Mouse (Mus musculus): Measurements from ENCODE around the gene Pold2. TPM values are rescaled to one million over a fixed set of nuclear protein-coding genes. Genes with fewer than 3 reads are reported as not detected.

Gene Pold2
- polyA plus RNA-seq, 1 experiment from 2014 or later: 27.0 TPM

DNA sequence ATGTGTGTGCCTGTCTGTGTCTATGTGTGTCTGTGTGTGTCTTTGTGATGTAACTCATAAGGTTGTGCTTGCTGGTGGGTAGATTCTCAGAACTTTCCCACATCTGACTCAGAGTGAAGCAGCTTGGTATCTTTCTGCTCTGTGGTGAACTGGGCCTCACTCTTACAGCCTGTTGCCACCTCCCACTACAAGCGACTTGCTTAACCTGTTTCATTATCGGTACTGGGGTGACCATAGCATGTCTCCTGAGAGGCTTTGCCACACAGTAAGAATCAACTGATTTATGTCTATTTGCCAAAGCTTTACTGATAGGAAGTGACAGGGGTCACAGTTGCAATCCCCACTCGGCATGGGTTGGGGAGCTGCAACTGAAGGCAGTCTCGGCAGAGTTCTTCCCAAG, 30.6 kb upstream of the Pold2 start:
- H3K4me1 ChIP-seq (ENCODE audit: insufficient read depth): peaks cover 7% of the 10 kb centered on the region; the same call in 1 of the 2 replicates
- H3K9me3 ChIP-seq (ENCODE audit: low read length): no peaks in the 10 kb centered on the region
- ATAC-seq: no peak
- H3K27ac ChIP-seq (ENCODE audit: low read depth): no peak overlapping the region
- H3K27me3 ChIP-seq (ENCODE audit: insufficient read depth, low read length): no peaks in the 10 kb centered on the region
- TF ChIP-seq EP300 (IDR thresholded peaks at IDR 0.05; ENCODE audit: low read depth) (no peak), CTCF (IDR thresholded peaks at IDR 0.05; ENCODE audit: low read depth) (no peak)
- H3K4me3 ChIP-seq (ENCODE audit: low read depth, low read length): no peak overlapping the region
- H3K9ac ChIP-seq (replicated peaks): no peak overlapping the region
- no peak overlapping the region for H3K4me2 ChIP-seq (ENCODE audit: low read depth, low read length)
- DNase-seq: no peak
- WGBS (ENCODE audit: insufficient replicate concordance): 66% methylated on average over 4 of the region's 4 CpGs
- peaks cover 8% of the 10 kb centered on the region; the same call in 1 of the 2 replicates for H3K36me3 ChIP-seq (replicated peaks; ENCODE audit: insufficient read depth, low read length)

DNA sequence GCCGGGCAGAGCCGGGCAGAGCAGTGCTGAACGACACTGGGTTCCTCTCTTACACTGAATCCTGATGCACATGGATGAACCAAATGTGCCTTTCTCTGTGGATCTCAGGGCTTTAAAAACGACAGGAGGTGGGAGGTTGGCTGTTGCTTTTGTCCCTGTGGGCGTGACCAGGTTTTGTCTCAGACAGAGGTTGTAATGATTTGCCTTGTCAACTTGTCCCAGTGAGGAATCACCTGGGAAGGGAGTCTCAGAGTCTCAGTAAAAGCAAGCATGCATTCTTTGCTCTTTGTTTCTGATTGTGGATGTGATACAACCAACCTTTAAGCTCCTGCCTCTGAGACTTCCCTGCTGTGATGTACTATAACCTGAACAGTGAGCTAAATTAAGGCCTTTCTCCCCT, 29.0 kb upstream of the Pold2 start:
- DNase-seq (no peak), ATAC-seq (no peak)
- H3K27me3 ChIP-seq (ENCODE audit: insufficient read depth, low read length): peaks cover 12% of the 10 kb centered on the region
- H3K9me3 ChIP-seq (ENCODE audit: low read length): no peaks in the 10 kb centered on the region
- no peaks in the 10 kb centered on the region for H3K4me1 ChIP-seq (ENCODE audit: insufficient read depth)
- no peak overlapping the region for H3K27ac ChIP-seq (ENCODE audit: low read depth)
- no peak for TF ChIP-seq EP300 (IDR thresholded peaks at IDR 0.05; ENCODE audit: low read depth)
- TF ChIP-seq CTCF (IDR thresholded peaks at IDR 0.05; ENCODE audit: low read depth): no peak
- no peak overlapping the region for H3K4me2 ChIP-seq (ENCODE audit: low read depth, low read length)
- H3K4me3 ChIP-seq (ENCODE audit: low read depth, low read length): no peak overlapping the region
- no peak overlapping the region for H3K9ac ChIP-seq (replicated peaks)
- WGBS (ENCODE audit: insufficient replicate concordance): 63% methylated on average over 5 of the region's 5 CpGs
- peaks cover 8% of the 10 kb centered on the region; the same call in 1 of the 2 replicates for H3K36me3 ChIP-seq (replicated peaks; ENCODE audit: insufficient read depth, low read length)

DNA sequence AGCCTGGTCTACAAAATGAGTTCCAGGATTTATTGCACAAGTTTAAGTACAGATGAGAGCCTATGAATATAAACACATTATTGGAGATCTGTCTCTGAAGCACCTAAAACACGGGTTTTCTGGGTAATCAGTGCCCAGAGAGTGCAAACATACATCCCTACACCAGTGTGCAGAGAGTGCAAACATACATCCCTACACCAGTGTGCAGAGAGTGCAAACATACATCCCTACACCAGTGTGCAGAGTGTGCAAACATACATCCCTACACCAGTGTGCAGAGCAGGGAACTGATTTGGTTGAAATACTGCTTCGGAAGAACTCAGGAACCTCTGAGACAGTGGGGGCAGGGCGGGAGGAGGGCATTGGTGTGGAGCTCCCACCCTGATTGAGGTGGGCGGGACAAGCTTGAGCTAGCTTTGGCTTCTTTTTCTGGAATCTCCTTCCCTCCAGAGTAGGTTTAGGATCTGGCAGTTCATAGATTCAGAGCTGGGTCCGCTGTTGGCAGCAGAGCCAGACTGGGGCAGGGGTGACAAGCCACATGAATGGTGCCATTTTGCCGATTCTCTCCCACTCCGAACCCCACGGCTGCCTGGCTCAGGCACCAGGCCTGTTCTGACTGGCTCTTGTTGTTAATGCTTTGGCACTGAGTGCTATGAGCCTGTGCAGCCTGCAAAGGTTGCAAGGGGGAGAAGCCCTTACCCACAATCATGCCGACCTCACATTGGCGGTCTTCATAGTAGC, 27.9 kb upstream of the Pold2 start:
- Histone ChIP-seq H3K4me2 (ENCODE audit: low read depth, low read length) (no peak overlapping the region), H3K4me1 (ENCODE audit: insufficient read depth) (no peaks in the 10 kb centered on the region), H3K9ac (replicated peaks) (no peak overlapping the region), H3K27ac (ENCODE audit: low read depth) (no peak overlapping the region), H3K36me3 (replicated peaks; ENCODE audit: insufficient read depth, low read length) (peaks cover 8% of the 10 kb centered on the region; the same call in 1 of the 2 replicates), H3K9me3 (ENCODE audit: low read length) (no peaks in the 10 kb centered on the region), H3K4me3 (ENCODE audit: low read depth, low read length) (no peak overlapping the region), H3K27me3 (ENCODE audit: insufficient read depth, low read length) (peaks cover 22% of the 10 kb centered on the region)
- 80% methylated on average over 10 of the region's 10 CpGs for WGBS (ENCODE audit: insufficient replicate concordance)
- ATAC-seq (no peak), DNase-seq (no peak)
- TF ChIP-seq EP300 (IDR thresholded peaks at IDR 0.05; ENCODE audit: low read depth): no peak
- TF ChIP-seq CTCF (IDR thresholded peaks at IDR 0.05; ENCODE audit: low read depth): no peak

DNA sequence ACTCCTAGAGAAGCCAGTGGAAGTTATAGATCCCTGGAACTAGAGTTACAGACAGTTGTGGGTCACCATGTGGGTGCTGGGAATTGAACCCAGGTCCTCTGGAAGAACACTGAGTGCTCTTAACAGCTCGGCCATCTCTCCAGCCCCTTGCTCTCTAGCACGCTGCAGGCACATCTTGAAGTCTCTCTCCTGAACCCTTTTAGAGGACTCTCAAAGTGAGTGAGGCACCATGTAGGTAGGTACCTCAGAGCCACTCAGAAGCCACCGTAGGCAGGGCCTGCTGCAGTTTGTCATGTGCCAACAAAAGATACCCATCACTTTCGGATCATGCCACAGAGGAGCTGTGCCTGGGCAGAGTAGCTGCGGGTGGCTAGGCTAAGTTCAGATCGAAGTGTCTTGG, 26.8 kb upstream of the Pold2 start:
- DNase-seq (no peak), ATAC-seq (no peak)
- Histone ChIP-seq H3K9me3 (ENCODE audit: low read length) (no peaks in the 10 kb centered on the region), H3K4me1 (ENCODE audit: insufficient read depth) (no peaks in the 10 kb centered on the region), H3K27ac (ENCODE audit: low read depth) (no peak overlapping the region), H3K4me3 (ENCODE audit: low read depth, low read length) (no peak overlapping the region), H3K27me3 (ENCODE audit: insufficient read depth, low read length) (peaks cover 25% of the 10 kb centered on the region), H3K4me2 (ENCODE audit: low read depth, low read length) (no peak overlapping the region), H3K36me3 (replicated peaks; ENCODE audit: insufficient read depth, low read length) (peaks cover 7% of the 10 kb centered on the region; the same call in 1 of the 2 replicates), H3K9ac (replicated peaks) (no peak overlapping the region)
- WGBS (ENCODE audit: insufficient replicate concordance): 81% methylated on average over 6 of the region's 6 CpGs
- TF ChIP-seq EP300 (IDR thresholded peaks at IDR 0.05; ENCODE audit: low read depth) (no peak), CTCF (IDR thresholded peaks at IDR 0.05; ENCODE audit: low read depth) (no peak)

DNA sequence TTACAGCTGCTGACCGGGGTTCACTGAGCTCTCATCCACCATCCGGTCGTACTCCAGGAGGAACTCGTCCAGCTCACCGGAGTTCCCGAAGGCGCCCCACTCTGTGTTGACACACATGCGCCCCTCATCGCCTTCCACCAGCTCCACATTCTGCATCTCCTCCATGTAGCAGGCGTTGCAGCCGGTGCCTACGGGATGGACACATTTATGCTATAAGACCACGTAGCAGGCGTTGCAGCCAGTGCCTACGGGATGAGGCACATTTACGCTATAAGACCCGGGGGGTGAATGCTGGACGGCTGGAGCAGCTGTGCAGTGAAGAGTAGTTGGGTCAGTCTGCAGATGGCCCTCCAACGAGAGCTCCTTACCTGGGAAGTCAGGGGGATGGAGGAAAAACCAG, 26.3 kb upstream of the Pold2 start:
- DNase-seq: no peak
- H3K4me3 ChIP-seq (ENCODE audit: low read depth, low read length): no peak overlapping the region
- H3K4me2 ChIP-seq (ENCODE audit: low read depth, low read length): no peak overlapping the region
- H3K9me3 ChIP-seq (ENCODE audit: low read length): no peaks in the 10 kb centered on the region
- H3K4me1 ChIP-seq (ENCODE audit: insufficient read depth): no peaks in the 10 kb centered on the region
- TF ChIP-seq CTCF (IDR thresholded peaks at IDR 0.05; ENCODE audit: low read depth) (no peak), EP300 (IDR thresholded peaks at IDR 0.05; ENCODE audit: low read depth) (no peak)
- peaks cover 28% of the 10 kb centered on the region for H3K27me3 ChIP-seq (ENCODE audit: insufficient read depth, low read length)
- ATAC-seq: no peak
- H3K27ac ChIP-seq (ENCODE audit: low read depth): no peak overlapping the region
- WGBS (ENCODE audit: insufficient replicate concordance): 85% methylated on average over 19 of the region's 19 CpGs
- peaks cover 5% of the 10 kb centered on the region; the same call in 1 of the 2 replicates for H3K36me3 ChIP-seq (replicated peaks; ENCODE audit: insufficient read depth, low read length)
- no peak overlapping the region for H3K9ac ChIP-seq (replicated peaks)

DNA sequence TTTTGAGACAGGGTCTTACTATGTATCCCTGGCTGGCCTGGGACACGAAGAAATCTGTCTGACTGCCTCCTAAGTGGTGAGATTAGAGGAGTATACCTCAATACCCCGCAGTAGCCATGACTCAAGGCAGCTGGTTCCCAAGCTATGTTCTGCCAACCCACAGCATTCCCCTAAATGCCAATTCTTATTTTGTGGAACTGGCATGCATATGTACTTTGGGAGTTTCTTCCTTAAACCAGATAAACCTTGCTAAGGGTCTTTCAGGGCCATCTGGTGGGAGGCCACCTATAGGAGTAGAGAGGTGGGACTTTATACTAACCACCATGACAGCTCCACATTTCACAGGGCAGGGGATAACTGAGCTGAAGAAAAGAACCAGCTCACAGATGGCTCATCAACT, 25.8 kb upstream of the Pold2 start:
- TF ChIP-seq EP300 (IDR thresholded peaks at IDR 0.05; ENCODE audit: low read depth): no peak
- TF ChIP-seq CTCF (IDR thresholded peaks at IDR 0.05; ENCODE audit: low read depth): no peak
- DNase-seq: no peak
- H3K36me3 ChIP-seq (replicated peaks; ENCODE audit: insufficient read depth, low read length): 0 out of 2 replicates have a peak, but pooled peaks cover 3% of the 10 kb centered on the region
- H3K9ac ChIP-seq (replicated peaks): no peak overlapping the region
- H3K9me3 ChIP-seq (ENCODE audit: low read length): no peaks in the 10 kb centered on the region
- no peaks in the 10 kb centered on the region for H3K4me1 ChIP-seq (ENCODE audit: insufficient read depth)
- no peak overlapping the region for H3K4me3 ChIP-seq (ENCODE audit: low read depth, low read length)
- peaks cover 28% of the 10 kb centered on the region for H3K27me3 ChIP-seq (ENCODE audit: insufficient read depth, low read length)
- H3K27ac ChIP-seq (ENCODE audit: low read depth): no peak overlapping the region
- 79% methylated on average over 2 of the region's 2 CpGs for WGBS (ENCODE audit: insufficient replicate concordance)
- H3K4me2 ChIP-seq (ENCODE audit: low read depth, low read length): no peak overlapping the region
- no peak for ATAC-seq
